Mouse (Mus musculus) myocyte (in vitro differentiated cells): ENCODE results near the gene Catsperg2.

Experiments
- E2F4 ChIP-seq: IDR thresholded peaks from one replicate; pipeline ENCODE4 v1.6.1; 2011; ENCODE audit warnings: mild to moderate bottlenecking, control low read depth, moderate library complexity; ENCODE audit not compliant: insufficient read depth
- MYOG ChIP-seq, 3 experiments: IDR thresholded peaks; one replicate each; pipeline ENCODE4 v1.6.1; 2011; ENCODE audit warnings: control low read depth in 2 of 3, low read depth in 2 of 3, mild to moderate bottlenecking in 2 of 3; ENCODE audit not compliant: insufficient read length in 2 of 3, control insufficient read depth in 1 of 3, insufficient read depth in 1 of 3
- POLR2A ChIP-seq: IDR thresholded peaks from one replicate; pipeline ENCODE4 v1.6.1; 2011; ENCODE audit warnings: low read depth, mild to moderate bottlenecking, control low read depth, moderate library complexity; ENCODE audit not compliant: insufficient read length

DNA sequence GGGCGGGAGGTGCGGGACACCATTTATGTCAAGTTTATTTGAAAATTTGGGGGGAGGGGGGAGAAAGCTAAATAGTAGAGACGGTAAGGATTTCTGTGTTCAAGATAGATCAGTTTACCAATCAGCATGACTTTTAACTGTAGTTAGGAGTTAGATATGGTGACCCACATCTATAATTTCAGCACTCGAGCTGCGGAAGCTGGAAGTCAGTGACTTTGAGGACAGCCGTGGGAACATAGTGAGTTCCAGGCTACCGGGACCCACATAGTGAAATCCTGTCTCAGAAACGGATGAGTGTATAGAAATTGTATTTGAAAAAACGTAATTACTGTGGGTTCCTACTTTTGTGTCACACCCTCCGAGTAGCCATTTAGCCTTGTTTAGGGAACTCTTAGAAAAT, 42.1 kb upstream of the Catsperg2 start:
- TF ChIP-seq MYOG (IDR thresholded peaks at IDR 0.05; ENCODE audit: control insufficient read depth in 1 of 3, insufficient read depth in 1 of 3, insufficient read length in 2 of 3, low read depth in 2 of 3) (no peak), POLR2A (no peak), E2F4 (no peak)
